Mouse (Mus musculus) spleen, adult 2 months (tissue): ENCODE data around the gene Lrrc8a.

ENCODE experiments used
- CTCF ChIP-seq: fragments of 200-500 bp; IDR thresholded peaks from 2 replicates; pipeline ENCODE4 v1.5.1; 2011; ENCODE audit warnings: mild to moderate bottlenecking, inconsistent platforms; ENCODE audit not compliant: insufficient read depth, insufficient read length, insufficient replicate concordance; ENCODE audit errors: extremely low read depth
- POLR2A ChIP-seq: fragments of 200-500 bp; IDR thresholded peaks from 2 replicates; pipeline ENCODE4 v1.6.1; 2011; ENCODE audit warnings: low read depth, low read length, inconsistent platforms

DNA sequence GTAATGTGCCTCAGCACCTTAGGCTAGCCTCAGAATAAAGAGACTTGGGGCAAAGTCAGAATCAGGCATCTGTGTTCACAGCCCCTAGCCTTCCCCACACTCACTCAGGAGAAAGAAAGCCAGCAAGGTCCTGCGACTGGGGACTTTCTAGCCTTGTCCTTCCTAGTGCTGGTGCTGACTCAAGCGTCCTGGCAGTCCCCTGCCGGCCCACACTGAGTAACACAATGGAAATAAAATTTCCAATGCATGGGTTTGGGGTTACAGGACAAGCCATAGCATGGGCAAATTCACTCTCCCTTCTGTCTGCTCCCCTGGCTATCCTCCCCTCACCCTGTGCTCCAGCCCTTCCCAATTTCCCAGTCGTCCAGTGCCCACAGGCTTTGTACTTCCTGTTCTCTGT is 30.9 kb downstream of the Lrrc8a start:
- TF ChIP-seq CTCF (no peak), POLR2A (no peak)
